Mouse (Mus musculus) liver, embryonic 13.5 days (tissue): Measurements from ENCODE around the gene Rcor2. TPM values are rescaled to one million over a fixed set of nuclear protein-coding genes. Genes with fewer than 3 reads are reported as not detected.

ENCODE experiments used
- ATAC-seq: fragments of 200-750 bp; cut with Nextera tagmentation; 2 replicates; pipeline ENCODE4 v1.8.0; 2017; ENCODE audit warnings: low read depth, mild to moderate bottlenecking, moderate number of reproducible peaks, moderate library complexity
- DNase-seq: peaks from one replicate; pipeline ENCODE4 v3.0.0; 2022
- H3K27ac ChIP-seq: fragments of 300-500 bp; sonication (generic); 2 replicates; pipeline ENCODE4 v1.5.1; 2015; ENCODE audit warnings: moderate library complexity, mild to moderate bottlenecking, inconsistent platforms
- H3K27me3 ChIP-seq: fragments of 300-500 bp; sonication (generic); 2 replicates; pipeline ENCODE4 v1.6.1; 2015; ENCODE audit warnings: mild to moderate bottlenecking, inconsistent platforms
- H3K36me3 ChIP-seq: fragments of 300-500 bp; sonication (generic); 2 replicates; pipeline ENCODE4 v1.6.1; 2015; ENCODE audit warnings: mild to moderate bottlenecking, inconsistent platforms
- H3K4me1 ChIP-seq: fragments of 300-500 bp; sonication (generic); replicated peaks from 2 replicates; pipeline ENCODE4 v1.6.1; 2015; ENCODE audit warnings: inconsistent platforms
- H3K4me2 ChIP-seq: fragments of 300-500 bp; sonication (generic); 2 replicates; pipeline ENCODE4 v1.6.1; 2015; ENCODE audit warnings: inconsistent platforms, mild to moderate bottlenecking, moderate library complexity
- H3K4me3 ChIP-seq: fragments of 300-500 bp; sonication (generic); replicated peaks from 2 replicates; pipeline ENCODE4 v1.5.1; 2015; ENCODE audit warnings: mild to moderate bottlenecking, inconsistent platforms
- H3K9ac ChIP-seq: fragments of 300-500 bp; sonication (generic); 2 replicates; pipeline ENCODE4 v1.6.1; 2015; ENCODE audit warnings: mild to moderate bottlenecking, inconsistent platforms
- H3K9me3 ChIP-seq: fragments of 300-500 bp; sonication (generic); replicated peaks from 2 replicates; pipeline ENCODE4 v1.6.1; 2016; ENCODE audit warnings: inconsistent platforms
- WGBS: fragments of 180-500 bp; shearing (Covaris S2); methylation state at CpG from one replicate; pipeline ENCODE4 v1.1.7; 2015; ENCODE audit not compliant: insufficient replicate concordance; 5-methylcytosine and 5-hydroxymethylcytosine counted together
- polyA plus RNA-seq: library from polyadenylated mRNA; unstranded; fragments of >200 nt; fragmentation: Nextera tagmentation; extraction: Ambion mirVana; gene quantifications from 2 replicates; pipeline ENCODE4 v1.2.1, GENCODE M21; 2015

Gene Rcor2
- polyA plus RNA-seq, 1 experiment from 2014 or later = 1.4 TPM

GRCm38 (mm10) chr19:7265478-7266191 lies 1.5 kb upstream of the Rcor2 start:
- DNase-seq (no peak), ATAC-seq (no peak)
- H3K4me1 ChIP-seq = peaks cover 57% of the 10 kb centered on the region
- H3K9me3 ChIP-seq = no peaks in the 10 kb centered on the region
- WGBS = 32% methylated on average over 14 of the region's 14 CpGs
- no peak overlapping the region for H3K4me3 ChIP-seq
- H3K36me3 ChIP-seq = no peaks in the 10 kb centered on the region
- no peak overlapping the region for H3K4me2 ChIP-seq
- H3K9ac ChIP-seq = no peak overlapping the region
- H3K27me3 ChIP-seq = peaks cover 56% of the 10 kb centered on the region
- no peak overlapping the region for H3K27ac ChIP-seq

GRCm38 (mm10) chr19:7266421-7266831 lies 699 bp upstream of the Rcor2 start:
- WGBS = 48% methylated on average over 4 of the region's 4 CpGs
- Histone ChIP-seq H3K9ac (no peak overlapping the region), H3K27ac (no peak overlapping the region), H3K9me3 (no peaks in the 10 kb centered on the region), H3K36me3 (no peaks in the 10 kb centered on the region), H3K4me1 (peaks cover 57% of the 10 kb centered on the region), H3K4me3 (no peak overlapping the region), H3K4me2 (no peak overlapping the region), H3K27me3 (peaks cover 56% of the 10 kb centered on the region)
- DNase-seq = no peak
- ATAC-seq = no peak

GRCm38 (mm10) chr19:7267781-7268721 lies 926 bp downstream of the Rcor2 start:
- peak; percentile 44 for DNase-seq
- WGBS = under 1% methylated on average over 81 of the region's 97 CpGs
- peaks cover 57% of the 10 kb centered on the region for H3K4me1 ChIP-seq

GRCm38 (mm10) chr19:7268722-7269090 lies 1.6 kb downstream of the Rcor2 start:
- Histone ChIP-seq H3K9ac (peak overlapping the region; percentile 70), H3K27ac (no peak overlapping the region), H3K36me3 (peaks cover under 1% of the 10 kb centered on the region), H3K27me3 (peaks cover 56% of the 10 kb centered on the region), H3K4me2 (peak overlapping the region; percentile 88), H3K4me1 (peaks cover 57% of the 10 kb centered on the region), H3K9me3 (no peaks in the 10 kb centered on the region), H3K4me3 (peak overlapping the region; percentile 66)
- peak; percentile 61 for DNase-seq
- WGBS = under 1% methylated on average over 30 of the region's 30 CpGs
- peak; percentile 24 for ATAC-seq

More at GRCm38 (mm10) chr19:7267781-7268721, 926 bp downstream of the Rcor2 start:
- Histone ChIP-seq H3K4me3 (peak overlapping the region; percentile 66), H3K27ac (no peak overlapping the region), H3K9me3 (no peaks in the 10 kb centered on the region), H3K9ac (peak overlapping the region; percentile 70), H3K27me3 (peaks cover 56% of the 10 kb centered on the region), H3K4me2 (peak overlapping the region; percentile 88), H3K36me3 (no peaks in the 10 kb centered on the region)
- peak; percentile 50 for ATAC-seq

GRCm38 (mm10) chr19:7269290-7270044 lies 2.3 kb downstream of the Rcor2 start:
- H3K27me3 ChIP-seq = peaks cover 54% of the 10 kb centered on the region
- no peak overlapping the region for H3K27ac ChIP-seq
- peak overlapping the region; percentile 66 for H3K4me3 ChIP-seq
- H3K9me3 ChIP-seq = no peaks in the 10 kb centered on the region
- DNase-seq = no peak
- H3K36me3 ChIP-seq = peaks cover 6% of the 10 kb centered on the region
- H3K4me2 ChIP-seq = peak overlapping the region; percentile 88
- peak overlapping the region; percentile 70 for H3K9ac ChIP-seq
- WGBS = 22% methylated on average over 11 of the region's 11 CpGs
- H3K4me1 ChIP-seq = peaks cover 54% of the 10 kb centered on the region
- ATAC-seq = 0 out of 2 replicates have a peak, but pooled peaks have one; percentile 9

GRCm38 (mm10) chr19:7273486-7273885 lies 6.4 kb downstream of the Rcor2 start:
- Histone ChIP-seq H3K9ac (no peak overlapping the region), H3K4me1 (peaks cover 21% of the 10 kb centered on the region), H3K4me2 (no peak overlapping the region), H3K4me3 (no peak overlapping the region), H3K36me3 (peaks cover 43% of the 10 kb centered on the region), H3K27me3 (peaks cover 15% of the 10 kb centered on the region), H3K27ac (no peak overlapping the region), H3K9me3 (no peaks in the 10 kb centered on the region)
- 77% methylated on average over 4 of the region's 4 CpGs for WGBS
- no peak for ATAC-seq
- no peak for DNase-seq

GRCm38 (mm10) chr19:7274326-7274990 lies 7.3 kb downstream of the Rcor2 start:
- H3K27ac ChIP-seq = no peak overlapping the region
- ATAC-seq = no peak
- H3K36me3 ChIP-seq = peaks cover 53% of the 10 kb centered on the region
- H3K4me1 ChIP-seq = peaks cover 21% of the 10 kb centered on the region
- no peak for DNase-seq
- H3K27me3 ChIP-seq = peaks cover 5% of the 10 kb centered on the region
- H3K4me3 ChIP-seq = no peak overlapping the region
- H3K9ac ChIP-seq = no peak overlapping the region
- H3K4me2 ChIP-seq = no peak overlapping the region
- H3K9me3 ChIP-seq = no peaks in the 10 kb centered on the region
- 72% methylated on average over 13 of the region's 13 CpGs for WGBS

- ATAC-seq (no peak), DNase-seq (no peak)
- H3K9me3 ChIP-seq = no peaks in the 10 kb centered on the region
- WGBS = 70% methylated on average over 7 of the region's 7 CpGs
- no peak overlapping the region for H3K4me3 ChIP-seq
- peaks cover 16% of the 10 kb centered on the region for H3K4me1 ChIP-seq
- no peak overlapping the region for H3K4me2 ChIP-seq
- H3K9ac ChIP-seq = no peak overlapping the region
- H3K27me3 ChIP-seq = no peaks in the 10 kb centered on the region
- H3K36me3 ChIP-seq = peaks cover 61% of the 10 kb centered on the region
- no peak overlapping the region for H3K27ac ChIP-seq
These were observed 8.1 kb downstream of the Rcor2 start for GRCm38 (mm10) chr19:7275131-7275789.

- H3K4me2 ChIP-seq = no peak overlapping the region
- H3K36me3 ChIP-seq = peaks cover 69% of the 10 kb centered on the region
- no peak overlapping the region for H3K4me3 ChIP-seq
- H3K9me3 ChIP-seq = no peaks in the 10 kb centered on the region
- no peak for DNase-seq
- H3K9ac ChIP-seq = no peak overlapping the region
- H3K27me3 ChIP-seq = no peaks in the 10 kb centered on the region
- no peak overlapping the region for H3K27ac ChIP-seq
- WGBS = 78% methylated on average over 7 of the region's 7 CpGs
- peaks cover 13% of the 10 kb centered on the region for H3K4me1 ChIP-seq
- no peak for ATAC-seq
These were observed 9.0 kb downstream of the Rcor2 start for GRCm38 (mm10) chr19:7276053-7276659.

- 86% methylated on average over 7 of the region's 7 CpGs for WGBS
- Histone ChIP-seq H3K4me1 (peaks cover 13% of the 10 kb centered on the region), H3K36me3 (peaks cover 76% of the 10 kb centered on the region)
These were observed 9.7 kb downstream of the Rcor2 start for GRCm38 (mm10) chr19:7276796-7277195.

More at GRCm38 (mm10) chr19:7276796-7277195, 9.7 kb downstream of the Rcor2 start:
- no peak for ATAC-seq
- no peak overlapping the region for H3K9ac ChIP-seq
- no peak overlapping the region for H3K4me2 ChIP-seq
- H3K27ac ChIP-seq = no peak overlapping the region
- H3K9me3 ChIP-seq = no peaks in the 10 kb centered on the region
- H3K4me3 ChIP-seq = no peak overlapping the region
- H3K27me3 ChIP-seq = no peaks in the 10 kb centered on the region
- no peak for DNase-seq
